Mouse (Mus musculus) myocyte (in vitro differentiated cells): ENCODE measurements around the gene Ldhc.

Source experiments
- CEBPB ChIP-seq: IDR thresholded peaks from 2 replicates; pipeline ENCODE4 v1.6.1; 2011; ENCODE audit warnings: mild to moderate bottlenecking, moderate library complexity; ENCODE audit not compliant: poor library complexity, insufficient read depth, severe bottlenecking
- MAX ChIP-seq: IDR thresholded peaks from one replicate; pipeline ENCODE4 v1.6.1; 2011; ENCODE audit warnings: low read depth, mild to moderate bottlenecking, control low read depth
- POLR2A ChIP-seq: IDR thresholded peaks from one replicate; pipeline ENCODE4 v1.6.1; 2011; ENCODE audit warnings: low read depth, mild to moderate bottlenecking, control low read depth, moderate library complexity; ENCODE audit not compliant: insufficient read length
- POLR2AphosphoS2 ChIP-seq: IDR thresholded peaks from one replicate; pipeline ENCODE4 v1.6.1; 2011; ENCODE audit warnings: low read depth, control low read depth; ENCODE audit not compliant: insufficient read length
- TCF3 ChIP-seq: IDR thresholded peaks from one replicate; pipeline ENCODE4 v1.6.1; 2011; ENCODE audit warnings: low read depth, control low read depth; ENCODE audit not compliant: insufficient read length

DNA sequence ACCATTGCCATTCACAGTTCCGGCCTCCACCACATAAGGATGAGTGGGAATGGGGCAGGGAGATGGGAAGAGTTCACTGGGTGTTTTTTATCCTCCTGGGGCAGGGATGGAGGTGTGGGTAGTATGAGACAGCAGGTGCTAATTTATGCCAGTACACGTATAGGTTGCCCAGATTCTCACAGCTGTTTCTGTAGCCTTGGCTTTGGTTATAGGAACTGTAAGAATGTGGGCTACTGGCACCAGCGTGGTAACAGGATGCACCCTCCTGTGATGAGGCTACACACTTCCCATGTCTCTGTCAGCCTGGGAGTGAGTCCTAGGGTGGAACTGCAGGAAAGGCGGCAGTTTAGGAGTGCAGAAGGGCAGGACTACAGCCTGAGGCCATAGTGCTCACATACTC, 15.8 kb downstream of the Ldhc start:
- TF ChIP-seq POLR2A (no peak), TCF3 (no peak), POLR2AphosphoS2 (no peak), CEBPB (no peak), MAX (no peak)
